Mouse (Mus musculus): ENCODE measurements at regions not wholly inside any gene's neighbourhood (a gene's known extent, or its start where the extent isn't known, plus 50 kb on each side); places are given as distances from the start of the nearest gene placed in this dataset.
A peak's percentile ranks its signal among the peaks of the same experiment; 100 is the strongest.

DNA sequence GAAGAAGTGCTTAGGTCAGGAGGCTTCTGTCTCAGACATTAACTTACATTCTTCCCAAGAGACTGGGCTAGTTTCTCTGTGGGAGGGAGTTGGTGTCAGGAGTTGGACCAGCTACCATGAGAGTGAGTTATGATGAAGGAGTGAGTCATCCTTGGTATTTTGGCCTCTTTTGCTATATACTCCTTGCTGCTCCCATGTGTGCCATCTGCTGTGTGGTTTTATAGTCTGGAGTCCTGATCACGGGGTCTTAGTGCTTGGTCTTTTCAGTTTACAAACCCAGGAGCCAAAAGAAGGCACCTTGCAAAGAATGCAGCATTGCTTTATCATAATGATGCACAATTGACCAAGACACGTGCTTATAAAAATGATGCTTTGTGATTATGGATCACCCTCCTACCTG, 56.6 kb downstream of the Zfp503 start:
- no peak for DNase-seq (ENCODE audit: low spot score)
- WGBS, result 84% methylated on average over 2 of the region's 2 CpGs
- no peaks in the 10 kb centered on the region for H3K9me3 ChIP-seq

DNA sequence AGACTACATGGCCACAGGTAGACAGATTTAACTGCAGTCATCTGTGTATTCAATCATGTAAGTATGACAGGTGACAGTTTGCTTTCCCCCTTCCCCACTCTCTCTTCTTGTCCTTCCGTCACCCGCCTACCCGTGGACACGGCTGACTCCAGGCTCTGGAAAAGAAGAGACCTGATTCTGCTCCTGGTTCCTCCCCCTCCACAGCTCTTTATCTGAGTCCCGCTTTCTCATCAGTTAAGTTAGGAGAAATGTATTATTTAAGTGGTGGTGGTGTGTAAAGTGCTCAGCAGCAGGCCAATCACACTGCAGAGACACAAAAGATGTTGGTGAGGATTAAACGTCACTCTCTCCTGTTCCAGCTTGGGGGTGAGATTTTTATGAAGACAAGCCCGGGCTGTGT, 57.5 kb downstream of the Zfp503 start:
- DNase-seq (ENCODE audit: low spot score), result no peak
- 69% methylated on average over 7 of the region's 7 CpGs for WGBS
- Histone ChIP-seq H3K4me1 (no peaks in the 10 kb centered on the region), H3K4me3 (no peak overlapping the region), H3K36me3 (replicated peaks) (no peaks in the 10 kb centered on the region), H3K27me3 (replicated peaks; ENCODE audit: low read depth, poor library complexity, severe bottlenecking) (no peaks in the 10 kb centered on the region), H3K27ac (replicated peaks) (no peak overlapping the region), H3K9me3 (no peaks in the 10 kb centered on the region)

More for the DNA sequence above, 56.6 kb downstream of the Zfp503 start:
- H3K27ac ChIP-seq (replicated peaks), result no peak overlapping the region
- H3K4me1 ChIP-seq, result no peaks in the 10 kb centered on the region
- no peaks in the 10 kb centered on the region for H3K27me3 ChIP-seq (replicated peaks; ENCODE audit: low read depth, poor library complexity, severe bottlenecking)
- H3K4me3 ChIP-seq, result no peak overlapping the region
- no peaks in the 10 kb centered on the region for H3K36me3 ChIP-seq (replicated peaks)

DNA sequence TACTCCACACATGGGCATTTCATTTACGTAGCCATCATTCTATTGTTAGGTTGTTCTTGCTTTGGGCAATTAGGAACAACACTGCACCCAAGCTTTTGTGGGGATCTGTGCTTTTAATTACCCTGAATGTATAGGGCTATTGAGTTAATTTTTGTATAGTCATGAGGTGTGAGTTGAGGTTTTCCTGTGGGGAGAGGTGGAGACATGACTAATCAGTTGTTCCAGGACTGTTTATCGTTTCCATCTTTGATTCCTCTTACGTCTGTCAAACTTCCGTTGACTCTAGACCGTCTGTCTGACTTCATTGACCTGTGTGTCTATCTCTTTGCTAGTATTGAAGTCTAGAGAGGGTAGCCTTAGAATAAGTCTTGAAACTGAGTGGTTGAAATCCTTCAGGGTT, 60.4 kb downstream of the Zfp503 start:
- H3K4me3 ChIP-seq, result no peak overlapping the region
- WGBS, result 79% methylated on average over 5 of the region's 5 CpGs
- no peak overlapping the region for H3K27ac ChIP-seq (replicated peaks)
- DNase-seq (ENCODE audit: low spot score), result no peak
- no peaks in the 10 kb centered on the region for H3K4me1 ChIP-seq
- H3K27me3 ChIP-seq (replicated peaks; ENCODE audit: low read depth, poor library complexity, severe bottlenecking), result no peaks in the 10 kb centered on the region
- H3K9me3 ChIP-seq, result no peaks in the 10 kb centered on the region
- no peaks in the 10 kb centered on the region for H3K36me3 ChIP-seq (replicated peaks)

DNA sequence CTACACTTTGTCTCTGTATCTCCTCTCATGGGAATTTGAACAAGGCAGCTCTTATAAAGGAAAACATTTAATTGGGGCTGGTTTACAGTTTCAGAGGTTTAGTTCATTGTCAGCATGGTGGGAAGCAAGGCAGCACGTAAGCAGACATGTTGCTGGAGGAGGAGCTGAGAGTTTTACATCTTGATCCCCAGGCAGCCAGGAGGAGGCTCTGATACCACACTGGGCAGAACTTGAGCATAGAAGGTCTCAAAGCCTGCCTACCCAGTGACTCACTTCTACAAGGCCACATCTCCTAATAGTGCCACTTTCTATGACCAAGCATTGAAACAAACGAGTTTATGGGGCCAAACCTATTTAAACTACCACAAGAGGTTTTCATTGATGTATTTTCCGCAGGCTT, 67.9 kb upstream of the Comtd1 start:
- Histone ChIP-seq H3K9me3 (no peaks in the 10 kb centered on the region), H3K4me3 (no peak overlapping the region), H3K4me1 (peaks cover 6% of the 10 kb centered on the region; the same call in 1 of the 2 replicates), H3K36me3 (replicated peaks) (no peaks in the 10 kb centered on the region), H3K27me3 (replicated peaks; ENCODE audit: low read depth, poor library complexity, severe bottlenecking) (no peaks in the 10 kb centered on the region), H3K27ac (replicated peaks) (no peak overlapping the region)
- no peak for DNase-seq (ENCODE audit: low spot score)
- 79% methylated on average over 3 of the region's 3 CpGs for WGBS

DNA sequence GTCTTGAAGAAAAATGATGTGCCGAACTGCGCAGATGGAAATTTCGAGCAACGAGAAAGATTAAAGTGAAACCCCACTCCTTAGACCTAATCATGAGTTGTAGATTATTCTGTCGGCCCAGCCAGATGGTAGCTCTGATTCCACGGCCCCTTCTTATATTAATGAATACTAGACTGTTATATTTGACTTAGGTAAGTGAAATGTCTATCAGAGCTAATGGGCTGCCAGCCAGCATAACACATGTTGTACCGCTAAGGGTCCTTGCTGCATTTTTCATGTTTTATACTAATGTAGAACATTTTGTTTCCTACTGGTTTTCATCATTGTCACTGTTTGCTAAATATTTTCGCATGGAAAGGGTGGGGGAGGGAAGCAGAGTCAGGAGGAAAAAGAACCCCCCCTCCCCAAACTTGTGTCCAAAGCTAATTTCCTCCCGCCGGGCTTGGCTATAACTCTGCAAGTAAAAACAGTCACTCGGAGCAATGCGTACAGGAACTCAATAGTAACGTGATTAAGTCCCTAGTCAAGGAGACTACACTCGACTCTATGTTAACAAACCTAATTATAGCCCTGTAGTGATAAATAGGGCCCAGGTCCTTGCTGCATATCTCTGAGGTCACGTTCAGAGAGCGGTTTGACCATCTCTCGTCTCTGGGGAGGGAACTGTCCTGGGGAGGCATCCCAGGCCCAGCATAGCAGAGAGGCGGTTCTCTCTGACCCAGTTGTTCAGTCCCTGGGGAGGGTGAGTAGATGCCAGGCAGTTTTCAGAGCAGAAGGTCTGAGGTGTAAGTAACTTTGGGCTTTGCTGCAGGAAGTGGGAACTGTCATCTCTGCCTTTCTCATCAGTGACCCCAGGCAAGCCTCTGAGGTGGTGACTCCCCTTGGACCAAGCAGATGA, 56.0 kb upstream of the Comtd1 start:
- H3K4me3 ChIP-seq, result 0 out of 2 replicates have a peak overlapping the region, but pooled peaks have one; percentile 19
- no peak for DNase-seq (ENCODE audit: low spot score)

DNA sequence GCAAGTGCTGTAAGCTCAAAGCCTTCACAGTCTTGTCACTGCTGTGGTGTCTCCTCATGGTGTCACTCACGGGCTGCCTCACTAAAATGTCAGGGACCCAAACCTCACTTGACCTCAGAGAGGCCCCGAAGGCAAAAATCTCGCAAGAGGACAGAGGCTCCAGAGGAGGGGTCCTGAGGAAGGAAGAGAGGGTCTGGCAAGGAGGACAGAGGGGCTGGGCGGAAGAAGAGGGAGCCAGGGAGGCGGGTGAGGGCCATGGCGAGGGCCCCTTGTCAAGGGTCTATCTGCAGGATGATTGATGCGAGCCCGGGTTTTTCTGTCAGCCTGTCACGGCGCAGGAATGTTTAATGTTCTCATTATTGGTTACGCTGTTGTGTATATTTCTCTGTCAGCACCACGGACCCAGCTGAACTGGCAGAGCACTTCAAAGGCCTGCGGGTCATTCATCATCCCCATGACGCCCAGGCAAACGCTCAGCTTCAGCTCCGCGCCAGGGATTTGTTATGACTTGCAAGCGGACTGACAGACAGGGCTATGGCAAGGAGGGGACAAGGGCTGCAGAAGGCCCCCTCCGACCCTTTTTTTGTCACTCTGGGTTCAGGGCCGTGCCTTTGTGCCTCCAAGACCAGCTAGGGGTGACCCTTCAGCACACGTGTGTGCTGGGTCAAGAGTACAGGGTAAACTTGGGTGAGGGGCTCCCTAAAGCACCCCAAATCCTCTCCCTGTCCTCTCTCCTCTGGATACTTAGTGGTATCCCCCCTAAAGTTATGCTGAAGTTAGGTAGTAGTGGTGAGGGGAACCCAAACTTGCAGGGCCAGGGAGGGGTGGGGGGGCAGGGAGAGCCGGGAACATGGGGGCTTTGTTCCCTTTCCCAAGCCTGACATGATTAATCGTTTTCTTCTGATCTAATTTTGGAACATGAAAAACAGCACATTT, 55.1 kb upstream of the Comtd1 start:
- H3K27ac ChIP-seq (replicated peaks), result peak overlapping the region; percentile 78
- DNase-seq (ENCODE audit: low spot score), result peak; percentile 78

More for the DNA sequence above, 56.0 kb upstream of the Comtd1 start:
- WGBS, result 66% methylated on average over 18 of the region's 18 CpGs
- Histone ChIP-seq H3K27me3 (replicated peaks; ENCODE audit: low read depth, poor library complexity, severe bottlenecking) (no peaks in the 10 kb centered on the region), H3K9me3 (no peaks in the 10 kb centered on the region), H3K27ac (replicated peaks) (peak overlapping the region; percentile 78), H3K36me3 (replicated peaks) (no peaks in the 10 kb centered on the region), H3K4me1 (peaks cover 44% of the 10 kb centered on the region)

DNA sequence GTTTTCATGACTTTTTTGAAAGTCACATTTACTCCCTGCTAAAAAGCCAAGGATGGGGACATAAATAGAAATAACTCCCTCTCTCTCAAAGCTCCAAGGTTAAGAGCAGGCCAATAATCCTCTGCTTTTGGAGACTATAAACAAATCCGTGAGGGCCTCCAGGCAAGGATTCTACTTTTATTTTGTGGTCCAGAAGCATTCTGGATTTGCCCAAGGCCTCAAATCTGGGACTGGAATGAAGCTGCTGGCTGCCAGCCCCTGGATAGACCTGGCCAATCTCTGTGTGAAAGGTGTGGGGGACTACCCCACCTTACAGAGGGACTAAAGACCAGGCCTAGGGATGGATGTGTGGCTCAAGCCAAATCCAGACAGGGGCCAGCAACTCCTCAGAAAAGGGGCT, 54.1 kb upstream of the Comtd1 start:
- peak overlapping the region; percentile 78 for H3K27ac ChIP-seq (replicated peaks)
- no peak for DNase-seq (ENCODE audit: low spot score)

More for the DNA sequence above, 55.1 kb upstream of the Comtd1 start:
- no peaks in the 10 kb centered on the region for H3K27me3 ChIP-seq (replicated peaks; ENCODE audit: low read depth, poor library complexity, severe bottlenecking)
- peaks cover 44% of the 10 kb centered on the region for H3K4me1 ChIP-seq
- H3K9me3 ChIP-seq, result no peaks in the 10 kb centered on the region
- WGBS, result 39% methylated on average over 23 of the region's 23 CpGs
- no peaks in the 10 kb centered on the region for H3K36me3 ChIP-seq (replicated peaks)
- H3K4me3 ChIP-seq, result peak overlapping the region; percentile 19; the same call in 1 of the 2 replicates

DNA sequence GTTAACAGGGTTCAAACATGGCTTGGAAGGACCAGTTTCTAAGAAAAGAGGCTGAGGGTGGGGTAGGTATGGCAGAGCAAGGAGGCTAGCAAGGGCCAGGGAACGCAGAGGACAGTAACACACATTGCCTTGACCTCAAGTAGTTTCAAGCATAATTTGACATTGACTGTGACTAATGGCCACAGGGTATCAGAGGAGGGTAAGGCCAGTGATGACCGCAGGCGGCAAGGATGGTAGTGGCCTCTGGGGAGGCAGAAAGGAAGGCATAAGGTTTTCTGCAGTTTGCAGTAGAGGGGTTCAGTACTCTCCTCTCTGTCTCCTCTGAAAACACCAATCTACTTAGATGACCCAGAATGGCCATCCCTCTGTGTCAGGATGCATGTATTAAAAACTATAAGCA, 53.7 kb upstream of the Comtd1 start:
- H3K4me3 ChIP-seq, result no peak overlapping the region
- H3K27ac ChIP-seq (replicated peaks), result peak overlapping the region; percentile 78
- H3K27me3 ChIP-seq (replicated peaks; ENCODE audit: low read depth, poor library complexity, severe bottlenecking), result no peaks in the 10 kb centered on the region
- peaks cover 44% of the 10 kb centered on the region for H3K4me1 ChIP-seq
- H3K9me3 ChIP-seq, result no peaks in the 10 kb centered on the region
- no peaks in the 10 kb centered on the region for H3K36me3 ChIP-seq (replicated peaks)
- WGBS, result 83% methylated on average over 3 of the region's 3 CpGs
- no peak for DNase-seq (ENCODE audit: low spot score)

More for the DNA sequence above, 54.1 kb upstream of the Comtd1 start:
- Histone ChIP-seq H3K27me3 (replicated peaks; ENCODE audit: low read depth, poor library complexity, severe bottlenecking) (no peaks in the 10 kb centered on the region), H3K36me3 (replicated peaks) (no peaks in the 10 kb centered on the region), H3K4me3 (no peak overlapping the region), H3K9me3 (no peaks in the 10 kb centered on the region), H3K4me1 (peaks cover 44% of the 10 kb centered on the region)
- whole genome bisulfite sequencing, result 70% methylated on average over 1 of the region's 1 CpGs

DNA sequence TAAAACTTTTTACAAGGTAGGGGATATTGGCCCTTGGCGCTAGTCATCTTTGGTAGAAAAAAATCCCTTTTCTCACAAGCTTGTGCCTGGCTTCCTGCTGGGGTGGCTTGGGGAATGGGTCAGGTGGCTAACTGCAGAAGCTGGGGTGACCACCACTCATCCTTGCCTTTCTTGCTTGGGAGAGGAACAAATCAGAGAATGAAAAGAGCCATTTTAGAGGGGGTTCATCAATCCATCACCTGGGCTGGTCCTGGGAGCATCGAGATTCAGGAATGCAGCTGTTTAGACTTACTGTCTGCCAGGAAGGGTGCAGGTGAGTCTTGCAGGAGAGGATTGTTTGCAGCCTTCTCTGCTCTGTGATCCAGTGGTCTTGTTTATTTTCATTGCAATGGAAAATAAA, 52.2 kb upstream of the Comtd1 start:
- Histone ChIP-seq H3K27me3 (replicated peaks; ENCODE audit: low read depth, poor library complexity, severe bottlenecking) (no peaks in the 10 kb centered on the region), H3K36me3 (replicated peaks) (no peaks in the 10 kb centered on the region), H3K4me1 (peaks cover 38% of the 10 kb centered on the region), H3K27ac (replicated peaks) (no peak overlapping the region), H3K4me3 (no peak overlapping the region), H3K9me3 (no peaks in the 10 kb centered on the region)
- 70% methylated on average over 2 of the region's 2 CpGs for WGBS
- no peak for DNase-seq (ENCODE audit: low spot score)

DNA sequence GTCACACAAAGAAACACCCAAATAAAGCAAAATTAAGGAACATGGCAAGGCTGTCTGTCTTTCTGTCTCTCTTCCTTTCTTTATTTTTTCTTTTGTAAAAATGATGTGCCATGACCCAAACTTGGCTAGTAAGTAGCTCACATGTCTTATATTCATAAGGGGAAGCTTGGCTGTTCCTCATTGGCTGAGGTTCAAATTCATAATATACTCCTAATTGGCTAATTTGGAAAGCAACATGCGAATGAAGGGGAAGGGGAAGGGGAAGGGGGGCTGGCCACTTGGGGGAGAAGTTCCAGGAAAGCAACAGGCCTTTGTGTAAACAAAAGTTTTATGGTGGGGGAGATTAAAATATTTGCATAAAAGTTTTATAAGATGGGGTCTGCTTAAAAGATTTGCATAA, 51.7 kb upstream of the Comtd1 start:
- peaks cover 34% of the 10 kb centered on the region for H3K4me1 ChIP-seq
- no peak overlapping the region for H3K27ac ChIP-seq (replicated peaks)
- H3K27me3 ChIP-seq (replicated peaks; ENCODE audit: low read depth, poor library complexity, severe bottlenecking), result no peaks in the 10 kb centered on the region
- no peak for DNase-seq (ENCODE audit: low spot score)
- WGBS, result 46% methylated on average over 1 of the region's 1 CpGs
- H3K4me3 ChIP-seq, result no peak overlapping the region
- H3K36me3 ChIP-seq (replicated peaks), result no peaks in the 10 kb centered on the region
- no peaks in the 10 kb centered on the region for H3K9me3 ChIP-seq

Measured in embryonic facial prominence, embryonic 10.5 days (tissue).